Mouse (Mus musculus) forebrain, postnatal 0 days (tissue): ENCODE measurements at regions not wholly inside any gene's neighbourhood (a gene's known extent, or its start where the extent isn't known, plus 50 kb on each side); places are given as distances from the start of the nearest gene placed in this dataset.

Source experiments
- ATAC-seq: fragments of 200-750 bp; cut with Nextera tagmentation; 2 replicates; pipeline ENCODE4 v1.8.0; 2017; ENCODE audit warnings: mild to moderate bottlenecking, moderate library complexity
- DNase-seq: peaks from one replicate; pipeline ENCODE4 v3.0.0-alpha.2; 2015
- H3K27ac ChIP-seq: fragments of 300-500 bp; sonication (generic); 2 replicates; pipeline ENCODE4 v1.5.1; 2014; ENCODE audit warnings: low read depth, mild to moderate bottlenecking, antibody characterized with exemption, low read length, moderate library complexity, mixed read lengths
- H3K27me3 ChIP-seq: fragments of 300-500 bp; sonication (generic); 2 replicates; pipeline ENCODE4 v1.6.1; 2014; ENCODE audit warnings: mild to moderate bottlenecking, low read length, mixed read lengths; ENCODE audit not compliant: insufficient read depth
- H3K36me3 ChIP-seq: fragments of 300-500 bp; sonication (generic); 2 replicates; pipeline ENCODE4 v1.6.1; 2014; ENCODE audit warnings: mild to moderate bottlenecking, moderate library complexity; ENCODE audit not compliant: insufficient read depth
- H3K4me1 ChIP-seq: fragments of 300-500 bp; sonication (generic); 2 replicates; pipeline ENCODE4 v1.6.1; 2014; ENCODE audit warnings: antibody characterized with exemption; ENCODE audit not compliant: insufficient read depth
- H3K4me2 ChIP-seq: fragments of 300-500 bp; sonication (generic); 2 replicates; pipeline ENCODE4 v1.6.1; 2014; ENCODE audit warnings: low read depth, mild to moderate bottlenecking, moderate library complexity
- H3K4me3 ChIP-seq: fragments of 300-500 bp; sonication (generic); 2 replicates; pipeline ENCODE4 v1.5.1; 2014; ENCODE audit warnings: low read depth, low read length, mixed read lengths
- H3K9ac ChIP-seq: fragments of 300-500 bp; sonication (generic); 2 replicates; pipeline ENCODE4 v1.6.1; 2014; ENCODE audit warnings: mild to moderate bottlenecking
- H3K9me3 ChIP-seq: fragments of 300-500 bp; sonication (generic); 2 replicates; pipeline ENCODE4 v1.6.1; 2016; ENCODE audit warnings: low read length
- CTCF ChIP-seq: sonication (generic); IDR thresholded peaks from 2 replicates; pipeline ENCODE4 v1.5.1; 2016; ENCODE audit warnings: antibody characterized with exemption, control low read depth, low read depth
- WGBS: fragments of 180-500 bp; shearing (Covaris S2); extraction: QIAGEN DNeasy Blood & Tissue Kit; methylation state at CpG from one replicate; pipeline ENCODE4 v1.1.7; 2014; 5-methylcytosine and 5-hydroxymethylcytosine counted together

GRCm38 (mm10) chr11:92967288-92967687 lies 130.5 kb upstream of the Car10 start:
- Histone ChIP-seq H3K4me1 (no peaks in the 10 kb centered on the region), H3K4me3 (no peak overlapping the region), H3K9ac (no peak overlapping the region), H3K4me2 (no peak overlapping the region), H3K27me3 (no peaks in the 10 kb centered on the region), H3K9me3 (no peaks in the 10 kb centered on the region), H3K27ac (no peak overlapping the region), H3K36me3 (no peaks in the 10 kb centered on the region)
- no peak for ATAC-seq
- peak; percentile 26; the same call in 1 of the 2 replicates for TF ChIP-seq CTCF
- WGBS, result 71% methylated on average over 1 of the region's 1 CpGs
- DNase-seq, result no peak

GRCm38 (mm10) chr11:92999603-93000002 lies 98.2 kb upstream of the Car10 start:
- H3K4me2 ChIP-seq, result no peak overlapping the region
- no peaks in the 10 kb centered on the region for H3K9me3 ChIP-seq
- no peak overlapping the region for H3K4me3 ChIP-seq
- no peaks in the 10 kb centered on the region for H3K4me1 ChIP-seq
- H3K9ac ChIP-seq, result no peak overlapping the region
- DNase-seq (no peak), ATAC-seq (no peak)
- H3K36me3 ChIP-seq, result no peaks in the 10 kb centered on the region
- H3K27ac ChIP-seq, result no peak overlapping the region
- TF ChIP-seq CTCF, result no peak
- H3K27me3 ChIP-seq, result no peaks in the 10 kb centered on the region
- 65% methylated on average over 1 of the region's 1 CpGs for WGBS

GRCm38 (mm10) chr11:93005991-93006390 lies 91.8 kb upstream of the Car10 start:
- WGBS, result 20% methylated on average over 1 of the region's 1 CpGs
- H3K4me3 ChIP-seq, result no peak overlapping the region
- H3K4me1 ChIP-seq, result no peaks in the 10 kb centered on the region
- no peaks in the 10 kb centered on the region for H3K27me3 ChIP-seq
- TF ChIP-seq CTCF, result no peak
- ATAC-seq (no peak), DNase-seq (peak; percentile 4)
- H3K9me3 ChIP-seq, result no peaks in the 10 kb centered on the region
- no peaks in the 10 kb centered on the region for H3K36me3 ChIP-seq
- no peak overlapping the region for H3K4me2 ChIP-seq
- no peak overlapping the region for H3K27ac ChIP-seq
- no peak overlapping the region for H3K9ac ChIP-seq

GRCm38 (mm10) chr11:93025981-93026380 lies 71.8 kb upstream of the Car10 start:
- 42% methylated on average over 2 of the region's 2 CpGs for WGBS
- no peaks in the 10 kb centered on the region for H3K4me1 ChIP-seq
- H3K9ac ChIP-seq, result no peak overlapping the region
- H3K4me3 ChIP-seq, result no peak overlapping the region
- no peaks in the 10 kb centered on the region for H3K9me3 ChIP-seq
- ATAC-seq (no peak), DNase-seq (no peak)
- H3K4me2 ChIP-seq, result no peak overlapping the region
- no peaks in the 10 kb centered on the region for H3K36me3 ChIP-seq
- no peak for TF ChIP-seq CTCF
- H3K27ac ChIP-seq, result no peak overlapping the region
- H3K27me3 ChIP-seq, result no peaks in the 10 kb centered on the region

GRCm38 (mm10) chr11:93035509-93035908 lies 62.3 kb upstream of the Car10 start:
- no peaks in the 10 kb centered on the region for H3K36me3 ChIP-seq
- H3K4me3 ChIP-seq, result no peak overlapping the region
- H3K27me3 ChIP-seq, result no peaks in the 10 kb centered on the region
- WGBS, result 76% methylated on average over 1 of the region's 1 CpGs
- no peak overlapping the region for H3K27ac ChIP-seq
- ATAC-seq, result no peak
- H3K9me3 ChIP-seq, result no peaks in the 10 kb centered on the region
- TF ChIP-seq CTCF, result no peak
- no peak for DNase-seq
- no peak overlapping the region for H3K4me2 ChIP-seq
- H3K4me1 ChIP-seq, result no peaks in the 10 kb centered on the region
- no peak overlapping the region for H3K9ac ChIP-seq

GRCm38 (mm10) chr11:93037846-93038245 lies 60.0 kb upstream of the Car10 start:
- 77% methylated on average over 2 of the region's 2 CpGs for WGBS
- no peak overlapping the region for H3K27ac ChIP-seq
- no peak overlapping the region for H3K4me3 ChIP-seq
- H3K4me2 ChIP-seq, result no peak overlapping the region
- no peak for ATAC-seq
- no peaks in the 10 kb centered on the region for H3K9me3 ChIP-seq
- TF ChIP-seq CTCF, result no peak
- no peaks in the 10 kb centered on the region for H3K27me3 ChIP-seq
- DNase-seq, result no peak
- H3K4me1 ChIP-seq, result no peaks in the 10 kb centered on the region
- no peak overlapping the region for H3K9ac ChIP-seq
- H3K36me3 ChIP-seq, result no peaks in the 10 kb centered on the region

GRCm38 (mm10) chr11:93039325-93039724 lies 58.5 kb upstream of the Car10 start:
- TF ChIP-seq CTCF, result no peak
- ATAC-seq, result no peak
- no peaks in the 10 kb centered on the region for H3K9me3 ChIP-seq
- no peak overlapping the region for H3K4me2 ChIP-seq
- H3K9ac ChIP-seq, result no peak overlapping the region
- H3K4me3 ChIP-seq, result no peak overlapping the region
- DNase-seq, result no peak
- no peaks in the 10 kb centered on the region for H3K36me3 ChIP-seq
- no peak overlapping the region for H3K27ac ChIP-seq
- H3K4me1 ChIP-seq, result no peaks in the 10 kb centered on the region
- no peaks in the 10 kb centered on the region for H3K27me3 ChIP-seq

GRCm38 (mm10) chr11:93040816-93041215 lies 57.0 kb upstream of the Car10 start:
- ATAC-seq, result no peak
- no peak for TF ChIP-seq CTCF
- H3K36me3 ChIP-seq, result no peaks in the 10 kb centered on the region
- no peak for DNase-seq
- no peak overlapping the region for H3K4me3 ChIP-seq
- no peak overlapping the region for H3K9ac ChIP-seq
- no peak overlapping the region for H3K4me2 ChIP-seq
- no peaks in the 10 kb centered on the region for H3K4me1 ChIP-seq
- no peaks in the 10 kb centered on the region for H3K9me3 ChIP-seq
- no peaks in the 10 kb centered on the region for H3K27me3 ChIP-seq
- H3K27ac ChIP-seq, result no peak overlapping the region
